Mouse (Mus musculus) adrenal gland, adult (tissue): ENCODE measurements at regions not wholly inside any gene's neighbourhood (a gene's known extent, or its start where the extent isn't known, plus 50 kb on each side); places are given as distances from the start of the nearest gene placed in this dataset.

Source experiments
- DNase-seq, 2 experiments: peaks; one replicate each; pipeline ENCODE4 v3.0.0; 2022 to 2023; ENCODE audit warnings: low spot score in 1 of 2; ENCODE audit not compliant: inconsistent age in 2 of 2

- DNase-seq: no peak
Observed at GRCm38 (mm10) chr9:24833766-24834165, 59.7 kb upstream of the Tbx20 start.

- DNase-seq: no peak
Observed at GRCm38 (mm10) chr9:24848210-24848609, 74.1 kb upstream of the Tbx20 start.

GRCm38 (mm10) chr9:24859459-24859858 lies 85.4 kb upstream of the Tbx20 start:
- no peak for DNase-seq

- DNase-seq: no peak
Observed at GRCm38 (mm10) chr9:24866390-24867173, 92.5 kb upstream of the Tbx20 start.

- no peak for DNase-seq
Observed at GRCm38 (mm10) chr9:24868746-24869145, 94.6 kb upstream of the Tbx20 start.

- no peak for DNase-seq
Observed at GRCm38 (mm10) chr9:24874434-24875143, 100.5 kb upstream of the Tbx20 start.

GRCm38 (mm10) chr9:24878384-24879174 lies 104.5 kb upstream of the Tbx20 start:
- no peak for DNase-seq

GRCm38 (mm10) chr9:24879662-24880061 lies 105.6 kb upstream of the Tbx20 start:
- no peak for DNase-seq

- peak; percentile 18 to 28 for DNase-seq
Observed at GRCm38 (mm10) chr9:24884011-24884410, 109.9 kb upstream of the Tbx20 start.

GRCm38 (mm10) chr9:24888282-24888681 lies 114.2 kb upstream of the Tbx20 start:
- DNase-seq: no peak

GRCm38 (mm10) chr9:24896498-24897261 lies 122.6 kb upstream of the Tbx20 start:
- no peak for DNase-seq

- peak; percentile 23 to 77 for DNase-seq
Observed at GRCm38 (mm10) chr9:24899206-24899928, 125.3 kb upstream of the Tbx20 start.

- no peak for DNase-seq
Observed at GRCm38 (mm10) chr9:24903706-24904105, 129.6 kb upstream of the Tbx20 start.

GRCm38 (mm10) chr9:24909086-24909979 lies 135.2 kb upstream of the Tbx20 start:
- no peak for DNase-seq

GRCm38 (mm10) chr9:24910738-24911137 lies 136.6 kb upstream of the Tbx20 start:
- no peak for DNase-seq

GRCm38 (mm10) chr9:24920031-24920445 lies 145.9 kb upstream of the Tbx20 start:
- no peak for DNase-seq

- DNase-seq: no peak
Observed at GRCm38 (mm10) chr9:24922051-24922860, 148.2 kb upstream of the Tbx20 start.

- no peak for DNase-seq
Observed at GRCm38 (mm10) chr9:24923514-24923913, 149.4 kb upstream of the Tbx20 start.
